Mouse (Mus musculus) intestine, postnatal 0 days (tissue): ENCODE measurements at regions not wholly inside any gene's neighbourhood (a gene's known extent, or its start where the extent isn't known, plus 50 kb on each side); places are given as distances from the start of the nearest gene placed in this dataset. TPM values are rescaled to one million over a fixed set of nuclear protein-coding genes. Genes with fewer than 3 reads are reported as not detected.

Experiments used
- ATAC-seq: fragments of 200-750 bp; cut with Nextera tagmentation; 2 replicates; pipeline ENCODE4 v1.8.0; 2017; ENCODE audit warnings: mild to moderate bottlenecking, moderate TSS enrichment, moderate library complexity
- H3K27ac ChIP-seq: fragments of 300-500 bp; sonication (generic); 2 replicates; pipeline ENCODE4 v1.5.1; 2014; ENCODE audit warnings: mild to moderate bottlenecking, low read depth, low read length, moderate library complexity
- H3K27me3 ChIP-seq: fragments of 300-500 bp; sonication (generic); replicated peaks from 2 replicates; pipeline ENCODE4 v1.6.1; 2014; ENCODE audit warnings: low read length, mixed read lengths; ENCODE audit not compliant: control insufficient read depth, insufficient read depth
- H3K36me3 ChIP-seq: fragments of 300-500 bp; sonication (generic); 2 replicates; pipeline ENCODE4 v1.6.1; 2014; ENCODE audit warnings: mild to moderate bottlenecking, moderate library complexity; ENCODE audit not compliant: control insufficient read depth, insufficient read depth
- H3K4me1 ChIP-seq: fragments of 300-500 bp; sonication (generic); replicated peaks from 2 replicates; pipeline ENCODE4 v1.6.1; 2014; ENCODE audit warnings: antibody characterized with exemption, low read length, mixed read lengths; ENCODE audit not compliant: control insufficient read depth, insufficient read depth
- H3K4me2 ChIP-seq: fragments of 300-500 bp; sonication (generic); replicated peaks from 2 replicates; pipeline ENCODE4 v1.6.1; 2014; ENCODE audit warnings: low read depth, mild to moderate bottlenecking, moderate library complexity
- H3K4me3 ChIP-seq: fragments of 300-500 bp; sonication (generic); 2 replicates; pipeline ENCODE4 v1.5.1; 2014; ENCODE audit warnings: low read depth, low read length
- H3K9ac ChIP-seq: fragments of 300-500 bp; sonication (generic); 2 replicates; pipeline ENCODE4 v1.6.1; 2014; ENCODE audit warnings: mild to moderate bottlenecking, low read depth, low read length
- H3K9me3 ChIP-seq: fragments of 300-500 bp; sonication (generic); 2 replicates; pipeline ENCODE4 v1.6.1; 2016; ENCODE audit warnings: mixed run types; ENCODE audit not compliant: control insufficient read depth
- CTCF ChIP-seq: sonication (generic); IDR thresholded peaks from 2 replicates; pipeline ENCODE4 v1.5.1; 2016; ENCODE audit warnings: low read depth, mild to moderate bottlenecking, control low read depth, antibody characterized with exemption, moderate library complexity
- WGBS: fragments of 180-500 bp; shearing (Covaris S2); extraction: QIAGEN DNeasy Blood & Tissue Kit; methylation state at CpG from one replicate; pipeline ENCODE4 v1.1.7; 2014; 5-methylcytosine and 5-hydroxymethylcytosine counted together
- microRNA-seq: library from miRNA; unstranded; fragments of <30 nt; microRNA quantifications from one replicate; pipeline ENCODE4, GENCODE M21; 2016

DNA sequence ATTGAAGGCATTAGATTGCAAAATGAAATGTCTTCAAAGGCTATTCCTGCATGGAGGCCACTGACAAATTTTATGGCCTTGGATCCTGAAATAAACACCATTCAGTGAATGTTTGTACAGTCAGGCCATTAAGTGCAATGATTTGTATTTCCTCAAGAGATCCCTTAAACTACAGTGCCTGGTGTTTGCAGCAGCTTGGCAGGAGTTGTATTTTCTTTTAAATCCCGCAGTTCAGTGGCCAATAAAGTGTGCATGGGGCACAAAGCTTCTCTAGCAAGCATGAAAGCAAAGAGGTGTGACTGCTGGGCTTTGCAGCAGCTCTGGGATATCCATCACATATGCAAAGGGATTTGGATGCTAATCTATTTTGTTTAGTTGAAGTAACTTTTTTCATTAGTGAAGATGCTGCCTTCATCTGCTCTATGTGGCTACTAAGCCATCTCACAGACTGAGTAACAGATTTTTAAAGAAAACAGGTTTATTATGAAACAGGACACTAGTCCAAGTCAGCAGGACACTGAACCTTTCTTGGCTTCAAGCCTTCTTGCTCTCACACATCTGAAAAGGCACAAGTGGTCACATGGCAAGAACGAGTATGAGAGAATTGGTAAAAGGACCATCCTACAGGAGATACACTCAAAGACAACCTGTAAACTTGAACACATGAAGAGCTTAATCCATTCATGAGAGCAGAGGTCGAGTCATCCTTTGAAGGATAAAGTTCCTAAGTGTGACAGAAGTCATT, 102.2 kb upstream of the Tusc1 start:
- Histone ChIP-seq H3K4me1 (no peaks in the 10 kb centered on the region), H3K9ac (no peak overlapping the region), H3K27ac (no peak overlapping the region), H3K4me2 (no peak overlapping the region), H3K27me3 (no peaks in the 10 kb centered on the region), H3K36me3 (no peaks in the 10 kb centered on the region), H3K9me3 (no peaks in the 10 kb centered on the region), H3K4me3 (no peak overlapping the region)
- no peak for ATAC-seq
- no peak for TF ChIP-seq CTCF
- 38% methylated on average over 3 of the region's 3 CpGs for WGBS

DNA sequence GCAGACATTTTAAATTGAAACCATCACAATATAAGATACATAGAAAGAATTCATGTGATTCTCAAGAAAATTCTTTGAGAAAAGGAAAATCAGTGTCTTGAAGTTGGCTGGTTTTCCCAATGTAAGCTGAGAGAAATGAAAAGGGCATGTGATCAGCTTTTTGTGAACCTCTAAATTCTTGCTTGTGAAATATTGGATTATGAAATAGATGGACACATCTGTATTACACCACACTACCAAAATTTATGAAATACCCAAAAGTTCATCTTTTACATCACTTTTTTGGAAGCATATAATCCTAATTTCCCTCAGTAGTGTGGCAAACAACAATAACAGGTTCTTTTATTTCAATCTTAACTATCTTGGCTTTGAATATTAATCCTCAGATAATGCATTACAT, 77.4 kb upstream of the Tusc1 start:
- Histone ChIP-seq H3K4me3 (no peak overlapping the region), H3K9me3 (no peaks in the 10 kb centered on the region), H3K4me2 (no peak overlapping the region), H3K36me3 (no peaks in the 10 kb centered on the region), H3K27ac (no peak overlapping the region), H3K4me1 (no peaks in the 10 kb centered on the region), H3K27me3 (no peaks in the 10 kb centered on the region), H3K9ac (no peak overlapping the region)
- no peak for ATAC-seq
- no peak for TF ChIP-seq CTCF

DNA sequence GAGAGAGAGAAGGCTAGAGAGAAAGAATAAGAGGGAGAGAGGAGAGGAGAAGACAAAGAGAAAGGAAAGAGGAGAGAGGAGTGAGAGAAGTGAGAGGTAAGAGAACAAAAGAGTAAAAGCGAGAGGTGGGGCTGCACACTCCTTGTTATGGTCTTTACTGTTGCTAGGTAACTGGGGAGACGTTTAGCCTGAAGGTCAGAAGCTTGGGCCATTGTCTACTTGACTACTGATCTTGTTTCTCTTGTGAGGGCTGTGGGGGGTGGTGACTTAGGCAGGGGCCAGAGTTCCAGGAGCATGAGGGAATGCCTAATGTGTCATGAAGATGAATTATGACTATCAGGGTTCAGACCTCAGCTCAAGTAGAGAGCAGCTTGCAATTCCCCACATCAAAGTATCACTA, 71.6 kb upstream of the Tusc1 start:
- Histone ChIP-seq H3K27ac (no peak overlapping the region), H3K9ac (no peak overlapping the region), H3K4me3 (no peak overlapping the region), H3K27me3 (no peaks in the 10 kb centered on the region), H3K4me1 (no peaks in the 10 kb centered on the region), H3K36me3 (no peaks in the 10 kb centered on the region), H3K9me3 (no peaks in the 10 kb centered on the region), H3K4me2 (no peak overlapping the region)
- ATAC-seq: no peak
- TF ChIP-seq CTCF: no peak
- WGBS: 36% methylated on average over 2 of the region's 2 CpGs

DNA sequence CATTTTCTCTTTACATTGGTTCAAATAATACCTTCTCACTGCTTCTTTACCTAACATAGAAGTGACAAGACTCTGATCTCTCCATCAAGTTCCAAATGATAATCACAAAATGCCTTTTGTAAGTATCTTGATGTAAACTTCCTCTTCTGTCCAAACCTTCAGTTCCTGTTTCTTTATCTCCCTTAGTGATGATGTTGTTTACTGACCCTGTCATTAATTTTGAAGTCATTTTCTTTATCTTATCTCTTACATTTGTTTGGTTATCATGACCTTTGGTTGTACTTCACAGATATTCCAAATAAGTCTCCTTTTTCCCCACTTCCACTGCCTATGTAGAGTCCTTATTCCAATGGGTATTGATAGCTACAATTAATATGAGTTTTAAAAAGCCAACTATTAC, 65.3 kb upstream of the Tusc1 start:
- H3K9ac ChIP-seq: no peak overlapping the region
- no peak for ATAC-seq
- H3K27me3 ChIP-seq: no peaks in the 10 kb centered on the region
- H3K9me3 ChIP-seq: no peaks in the 10 kb centered on the region
- H3K4me2 ChIP-seq: no peak overlapping the region
- no peak for TF ChIP-seq CTCF
- no peak overlapping the region for H3K27ac ChIP-seq
- no peaks in the 10 kb centered on the region for H3K36me3 ChIP-seq
- no peak overlapping the region for H3K4me3 ChIP-seq
- no peaks in the 10 kb centered on the region for H3K4me1 ChIP-seq

Small RNA genes in the stretch of these regions (microRNA-seq; reads per million reads assigned to microRNA genes)
- not detected for gene Gm22619
